Mouse (Mus musculus): Measurements from ENCODE around the gene Rnf114. TPM values are rescaled to one million over a fixed set of nuclear protein-coding genes. Genes with fewer than 3 reads are reported as not detected.

The Rnf114 gene
- polyA plus RNA-seq, 1 experiment from 2014 or later = 94.4 TPM

DNA sequence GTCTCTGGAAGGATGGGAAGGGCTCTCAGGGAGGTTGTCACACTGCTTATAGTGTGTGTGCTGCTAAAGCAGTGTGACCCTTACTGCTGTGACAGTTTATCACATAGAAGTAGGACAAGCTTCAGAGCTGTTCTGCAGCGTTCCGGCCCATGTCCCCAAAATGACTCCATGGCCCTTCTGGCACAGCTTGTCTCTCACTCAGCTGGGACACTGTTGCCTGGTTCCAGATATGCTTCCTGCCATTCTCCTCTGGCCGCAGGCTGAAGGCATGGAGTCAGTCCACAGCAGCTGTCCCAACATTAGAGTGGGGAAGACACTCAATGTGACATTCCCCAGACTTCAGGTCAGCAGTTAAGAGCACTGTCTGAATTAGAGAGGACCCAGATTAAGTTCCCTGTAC lies 33.9 kb upstream of the Rnf114 start:
- Histone ChIP-seq H3K4me1 (no peaks in the 10 kb centered on the region), H3K36me3 (peaks cover 76% of the 10 kb centered on the region), H3K4me2 (replicated peaks) (no peak overlapping the region), H3K9ac (no peak overlapping the region), H3K27me3 (no peaks in the 10 kb centered on the region), H3K4me3 (no peak overlapping the region), H3K27ac (no peak overlapping the region), H3K9me3 (no peaks in the 10 kb centered on the region)
- WGBS = 88% methylated on average over 3 of the region's 3 CpGs
- ATAC-seq (ENCODE audit: insufficient number of reproducible peaks, insufficient read depth, low FRiP score, low TSS enrichment) = no peak

DNA sequence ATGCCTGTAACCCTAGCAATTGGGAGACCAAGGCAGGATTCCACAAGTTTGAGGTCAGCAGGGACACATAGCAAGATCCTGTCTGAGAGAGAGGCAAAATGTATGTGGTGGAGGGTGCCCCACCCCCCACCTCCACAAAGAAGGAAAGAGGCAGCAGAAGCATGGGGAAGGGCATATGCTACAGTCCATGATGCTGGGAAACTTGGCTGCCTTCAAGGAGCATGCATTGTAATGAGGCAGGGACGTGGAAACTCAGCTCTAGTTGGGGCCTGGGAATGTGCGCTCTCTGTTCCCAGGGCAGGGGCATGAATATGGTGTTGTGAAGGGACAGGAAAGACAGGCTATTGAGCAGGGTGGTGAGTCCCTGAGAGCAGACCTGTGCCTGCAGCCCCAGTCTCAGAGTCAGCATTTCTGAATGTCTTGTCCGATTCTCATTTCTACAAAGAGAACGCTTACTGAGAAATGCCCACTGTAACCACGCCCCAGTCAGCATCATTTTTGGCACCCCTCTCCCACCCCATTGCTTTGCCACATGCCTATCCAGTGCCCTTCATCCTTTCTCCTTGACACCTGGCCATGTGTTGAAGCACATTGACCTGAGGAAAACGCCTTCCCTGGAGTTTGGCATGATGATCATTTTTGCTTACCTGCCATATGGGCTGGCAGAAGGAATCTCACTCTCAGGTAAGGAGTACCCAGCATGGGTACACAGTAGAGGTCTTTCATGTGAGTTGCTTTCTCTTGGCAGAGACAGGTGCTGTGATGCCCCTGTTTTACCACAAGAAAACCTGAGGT lies 33.2 kb upstream of the Rnf114 start:
- peaks cover 68% of the 10 kb centered on the region for H3K36me3 ChIP-seq
- ATAC-seq (ENCODE audit: insufficient number of reproducible peaks, insufficient read depth, low FRiP score, low TSS enrichment) = no peak
- WGBS = 93% methylated on average over 6 of the region's 6 CpGs

DNA sequence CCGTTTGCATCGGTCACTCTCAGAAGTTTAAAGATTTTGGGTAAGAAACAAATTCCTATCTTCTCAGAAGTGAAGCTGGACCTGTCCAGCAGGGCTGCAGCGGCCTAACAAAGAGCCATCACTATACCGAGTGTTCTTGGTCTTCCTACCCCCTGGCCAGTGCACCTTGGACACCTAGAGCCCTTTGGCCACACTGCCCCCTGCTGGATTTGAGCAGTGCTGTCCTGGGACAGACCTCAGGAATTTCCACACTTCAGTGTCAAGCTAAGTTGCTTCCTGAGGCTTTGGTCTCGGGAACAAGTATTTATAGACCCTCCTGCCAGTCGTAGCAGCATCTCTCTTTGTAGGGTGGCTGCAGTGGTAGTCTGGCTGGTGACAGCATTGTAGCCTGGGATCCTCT lies 29.5 kb upstream of the Rnf114 start:
- no peaks in the 10 kb centered on the region for H3K27me3 ChIP-seq
- H3K9me3 ChIP-seq = no peaks in the 10 kb centered on the region
- 69% methylated on average over 6 of the region's 6 CpGs for WGBS
- no peaks in the 10 kb centered on the region for H3K4me1 ChIP-seq
- H3K4me2 ChIP-seq (replicated peaks) = no peak overlapping the region
- no peak overlapping the region for H3K4me3 ChIP-seq
- peaks cover 56% of the 10 kb centered on the region for H3K36me3 ChIP-seq
- no peak overlapping the region for H3K9ac ChIP-seq
- no peak overlapping the region for H3K27ac ChIP-seq
- ATAC-seq (ENCODE audit: insufficient number of reproducible peaks, insufficient read depth, low FRiP score, low TSS enrichment) = no peak

More for the DNA sequence above, 33.2 kb upstream of the Rnf114 start:
- Histone ChIP-seq H3K4me1 (no peaks in the 10 kb centered on the region), H3K27me3 (no peaks in the 10 kb centered on the region), H3K4me3 (no peak overlapping the region), H3K27ac (no peak overlapping the region), H3K4me2 (replicated peaks) (no peak overlapping the region), H3K9me3 (no peaks in the 10 kb centered on the region), H3K9ac (no peak overlapping the region)

DNA sequence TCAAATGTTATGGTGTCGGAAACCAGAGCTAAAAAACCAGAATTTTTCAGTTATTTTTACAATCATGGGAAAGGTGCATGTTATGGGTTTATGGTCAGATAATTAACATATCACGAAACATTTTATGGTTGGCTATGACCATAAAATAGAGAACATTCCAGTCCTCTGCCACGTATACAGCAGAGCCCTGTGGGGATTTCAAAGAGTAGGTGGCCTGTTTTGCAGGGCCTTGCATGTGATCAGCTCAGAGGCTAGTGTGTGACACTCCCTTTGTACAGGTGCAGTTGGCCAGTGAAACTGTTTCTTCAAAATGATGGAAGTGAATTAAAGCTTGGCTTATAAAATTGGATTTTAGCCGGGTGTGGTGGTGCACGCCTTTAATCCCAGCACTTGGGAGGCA lies 28.6 kb upstream of the Rnf114 start:
- no peaks in the 10 kb centered on the region for H3K27me3 ChIP-seq
- WGBS = 93% methylated on average over 5 of the region's 5 CpGs
- H3K27ac ChIP-seq = no peak overlapping the region
- no peak overlapping the region for H3K4me3 ChIP-seq
- H3K36me3 ChIP-seq = peaks cover 55% of the 10 kb centered on the region
- H3K9me3 ChIP-seq = no peaks in the 10 kb centered on the region
- no peaks in the 10 kb centered on the region for H3K4me1 ChIP-seq
- ATAC-seq (ENCODE audit: insufficient number of reproducible peaks, insufficient read depth, low FRiP score, low TSS enrichment) = no peak
- H3K9ac ChIP-seq = no peak overlapping the region
- no peak overlapping the region for H3K4me2 ChIP-seq (replicated peaks)

DNA sequence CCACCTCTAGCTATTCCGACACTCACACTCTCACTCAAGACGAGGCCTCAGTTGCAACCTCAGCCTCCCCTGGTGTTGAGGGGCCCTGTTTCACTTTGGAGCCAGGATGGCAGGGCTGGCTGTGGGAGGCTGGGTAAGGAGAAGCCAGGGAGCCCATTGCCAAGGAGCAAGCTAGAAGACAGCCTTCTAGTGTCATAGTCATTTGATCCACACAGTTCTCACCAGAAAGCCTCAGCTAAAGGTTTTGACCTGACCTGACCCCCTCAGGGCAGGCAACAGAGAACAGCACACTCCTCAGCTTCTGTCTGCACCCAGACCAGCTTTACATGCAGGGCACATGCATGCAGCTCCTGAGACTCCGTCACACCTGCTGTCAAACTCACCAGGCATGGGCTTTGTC lies 26.5 kb upstream of the Rnf114 start:
- H3K9me3 ChIP-seq = no peaks in the 10 kb centered on the region
- WGBS = 82% methylated on average over 3 of the region's 3 CpGs
- H3K9ac ChIP-seq = no peak overlapping the region
- no peak overlapping the region for H3K4me2 ChIP-seq (replicated peaks)
- no peaks in the 10 kb centered on the region for H3K4me1 ChIP-seq
- H3K27me3 ChIP-seq = no peaks in the 10 kb centered on the region
- ATAC-seq (ENCODE audit: insufficient number of reproducible peaks, insufficient read depth, low FRiP score, low TSS enrichment) = no peak
- H3K4me3 ChIP-seq = no peak overlapping the region
- H3K27ac ChIP-seq = no peak overlapping the region
- H3K36me3 ChIP-seq = peaks cover 56% of the 10 kb centered on the region

DNA sequence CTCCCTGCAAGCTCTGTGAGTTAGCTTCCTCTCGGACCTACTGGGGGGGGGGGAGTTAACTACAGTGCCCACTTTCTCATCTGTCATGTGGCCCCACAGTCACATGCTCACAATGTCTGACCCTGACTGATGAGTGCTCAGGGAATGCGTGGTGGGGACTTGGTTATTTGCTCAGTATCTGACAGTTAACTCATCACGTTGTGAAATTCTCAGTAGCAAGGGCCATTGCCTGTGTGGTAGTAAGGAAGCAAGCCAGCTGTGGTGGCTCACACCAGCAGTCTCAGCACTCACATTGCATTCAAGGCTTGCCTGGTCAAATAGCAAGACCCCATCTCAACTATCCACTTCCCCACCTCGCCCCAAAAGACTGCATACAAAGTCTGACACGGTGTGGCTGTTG lies 25.2 kb upstream of the Rnf114 start:
- Histone ChIP-seq H3K9me3 (no peaks in the 10 kb centered on the region), H3K4me3 (no peak overlapping the region), H3K4me2 (replicated peaks) (no peak overlapping the region), H3K4me1 (no peaks in the 10 kb centered on the region), H3K27ac (no peak overlapping the region), H3K27me3 (no peaks in the 10 kb centered on the region), H3K9ac (no peak overlapping the region), H3K36me3 (peaks cover 61% of the 10 kb centered on the region)
- WGBS = 81% methylated on average over 5 of the region's 5 CpGs
- ATAC-seq (ENCODE audit: insufficient number of reproducible peaks, insufficient read depth, low FRiP score, low TSS enrichment) = no peak

DNA sequence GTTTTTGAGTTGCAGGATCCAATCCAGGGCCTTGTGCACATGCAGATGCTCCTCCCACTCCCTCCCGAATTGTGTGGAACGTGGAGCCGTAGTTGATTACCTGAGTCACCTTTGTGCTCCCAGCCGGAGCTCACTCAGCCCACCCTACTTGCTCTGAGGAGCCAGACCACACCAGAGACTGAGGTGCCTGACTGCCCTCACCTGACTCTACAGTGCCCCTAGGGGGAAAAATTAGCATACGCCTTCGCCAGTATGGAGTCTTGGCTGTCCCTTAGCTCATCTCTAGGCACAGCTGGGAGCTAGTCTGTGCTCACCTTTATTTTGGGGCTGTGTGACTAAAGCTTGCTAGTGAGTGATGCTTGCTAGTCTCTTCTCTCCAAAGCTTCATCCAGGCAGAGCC lies 24.0 kb upstream of the Rnf114 start:
- ATAC-seq (ENCODE audit: insufficient number of reproducible peaks, insufficient read depth, low FRiP score, low TSS enrichment) = no peak
- Histone ChIP-seq H3K9me3 (no peaks in the 10 kb centered on the region), H3K27ac (no peak overlapping the region), H3K4me3 (no peak overlapping the region), H3K9ac (no peak overlapping the region), H3K36me3 (peaks cover 73% of the 10 kb centered on the region), H3K4me2 (replicated peaks) (no peak overlapping the region), H3K4me1 (no peaks in the 10 kb centered on the region), H3K27me3 (no peaks in the 10 kb centered on the region)
- WGBS = 78% methylated on average over 6 of the region's 6 CpGs

DNA sequence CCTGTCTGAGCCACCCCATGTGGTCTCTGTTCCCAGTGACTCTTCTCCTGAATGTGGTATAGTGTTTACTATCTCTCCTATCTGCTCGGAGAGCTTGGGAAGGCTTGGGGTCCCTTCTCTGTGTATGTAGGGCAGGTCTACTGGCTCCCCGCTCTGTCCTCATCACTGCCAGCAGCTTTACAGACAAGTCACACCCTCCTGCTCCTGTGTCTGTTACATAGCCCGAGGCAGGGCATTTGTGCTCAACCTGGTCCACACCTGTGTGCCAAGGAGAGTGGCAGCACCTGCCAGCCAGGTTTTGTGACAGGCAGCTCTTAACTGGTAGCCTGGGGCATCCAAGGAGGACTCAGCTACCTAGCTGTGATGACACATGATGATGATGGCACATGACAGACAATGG lies 21.8 kb upstream of the Rnf114 start:
- no peaks in the 10 kb centered on the region; the same call in 1 of the 2 replicates for H3K4me1 ChIP-seq
- 80% methylated on average over 3 of the region's 3 CpGs for WGBS
- no peak overlapping the region for H3K4me2 ChIP-seq (replicated peaks)
- no peaks in the 10 kb centered on the region for H3K9me3 ChIP-seq
- peaks cover 81% of the 10 kb centered on the region for H3K36me3 ChIP-seq
- H3K27ac ChIP-seq = no peak overlapping the region
- H3K4me3 ChIP-seq = no peak overlapping the region
- no peak overlapping the region for H3K9ac ChIP-seq
- H3K27me3 ChIP-seq = no peaks in the 10 kb centered on the region
- no peak for ATAC-seq (ENCODE audit: insufficient number of reproducible peaks, insufficient read depth, low FRiP score, low TSS enrichment)

DNA sequence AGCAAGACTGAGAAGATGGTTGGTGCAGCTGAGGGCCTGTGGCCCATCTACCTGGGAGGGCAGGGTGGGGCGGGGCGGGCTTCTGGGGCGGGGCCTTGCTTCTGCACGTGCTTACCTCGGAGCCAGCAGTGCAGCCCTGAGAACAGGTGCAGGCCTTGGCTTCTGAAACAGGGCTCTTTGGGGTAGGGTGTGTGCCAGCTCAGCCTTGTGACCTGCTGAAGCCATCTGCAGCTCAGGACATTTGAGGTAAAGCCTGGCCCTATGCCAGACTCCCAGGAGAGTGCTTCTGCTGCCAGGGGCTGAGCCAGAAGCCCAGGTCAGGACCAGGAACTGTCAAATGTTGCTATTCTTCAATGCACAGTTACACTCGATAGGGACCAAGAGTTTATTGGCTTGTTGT lies 20.9 kb upstream of the Rnf114 start:
- H3K36me3 ChIP-seq = peaks cover 71% of the 10 kb centered on the region
- WGBS = 86% methylated on average over 6 of the region's 6 CpGs
- ATAC-seq (ENCODE audit: insufficient number of reproducible peaks, insufficient read depth, low FRiP score, low TSS enrichment) = no peak

DNA sequence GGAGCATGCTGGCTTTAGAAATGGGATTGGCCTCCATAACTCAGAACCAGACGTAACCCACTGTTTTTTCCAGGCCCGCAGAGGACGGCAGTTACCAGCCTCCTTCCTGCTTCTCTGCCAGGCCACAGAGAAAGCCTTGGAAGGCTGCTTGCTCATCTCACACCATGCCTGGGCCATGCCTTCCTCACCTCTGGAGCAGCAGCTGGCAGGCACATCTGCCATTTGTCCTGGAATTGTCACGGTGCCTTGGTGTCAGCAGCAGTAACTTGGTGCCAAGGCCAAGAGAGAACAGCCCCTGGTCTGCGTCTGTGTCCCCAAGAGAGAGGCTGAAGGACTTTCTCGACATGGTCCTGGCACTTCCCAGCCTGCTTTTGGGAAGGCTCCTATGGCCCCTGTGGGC lies 18.2 kb upstream of the Rnf114 start:
- no peak for ATAC-seq (ENCODE audit: insufficient number of reproducible peaks, insufficient read depth, low FRiP score, low TSS enrichment)
- peaks cover 64% of the 10 kb centered on the region for H3K36me3 ChIP-seq
- no peak overlapping the region for H3K4me2 ChIP-seq (replicated peaks)
- no peak overlapping the region for H3K9ac ChIP-seq
- H3K4me3 ChIP-seq = no peak overlapping the region
- no peaks in the 10 kb centered on the region for H3K27me3 ChIP-seq
- H3K27ac ChIP-seq = no peak overlapping the region
- peaks cover 13% of the 10 kb centered on the region for H3K4me1 ChIP-seq
- 91% methylated on average over 6 of the region's 6 CpGs for WGBS
- H3K9me3 ChIP-seq = no peaks in the 10 kb centered on the region

More for the DNA sequence above, 20.9 kb upstream of the Rnf114 start:
- H3K9me3 ChIP-seq = no peaks in the 10 kb centered on the region
- no peak overlapping the region for H3K4me2 ChIP-seq (replicated peaks)
- no peak overlapping the region for H3K9ac ChIP-seq
- H3K4me1 ChIP-seq = peaks cover 9% of the 10 kb centered on the region
- no peak overlapping the region for H3K4me3 ChIP-seq
- H3K27ac ChIP-seq = no peak overlapping the region
- H3K27me3 ChIP-seq = no peaks in the 10 kb centered on the region

DNA sequence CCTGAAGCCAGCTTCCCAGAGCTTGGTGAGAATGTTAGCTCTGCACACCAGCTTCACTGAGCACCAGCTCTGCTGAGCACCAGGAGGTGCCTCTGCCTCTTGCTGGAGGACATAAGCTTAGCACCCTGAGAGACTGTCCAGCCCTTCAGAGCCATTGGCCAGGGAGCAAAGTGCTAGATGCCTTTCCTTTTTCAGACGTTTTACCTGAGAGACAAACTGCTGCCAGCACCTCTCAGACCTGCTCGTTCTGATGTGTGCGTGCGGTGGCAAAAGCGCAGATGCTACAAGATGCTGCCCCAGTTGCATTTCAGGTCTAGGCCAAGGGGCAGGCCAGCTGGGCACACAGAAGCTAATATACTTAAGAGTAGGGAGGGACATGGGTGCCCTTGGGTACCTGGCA lies 16.8 kb upstream of the Rnf114 start:
- Histone ChIP-seq H3K9me3 (no peaks in the 10 kb centered on the region), H3K9ac (peak overlapping the region; percentile 34; the same call in 1 of the 2 replicates), H3K4me3 (no peak overlapping the region), H3K27me3 (no peaks in the 10 kb centered on the region), H3K36me3 (peaks cover 50% of the 10 kb centered on the region), H3K4me2 (replicated peaks) (no peak overlapping the region), H3K4me1 (peaks cover 13% of the 10 kb centered on the region), H3K27ac (peak overlapping the region; percentile 73)
- 70% methylated on average over 5 of the region's 5 CpGs for WGBS
- no peak for ATAC-seq (ENCODE audit: insufficient number of reproducible peaks, insufficient read depth, low FRiP score, low TSS enrichment)

DNA sequence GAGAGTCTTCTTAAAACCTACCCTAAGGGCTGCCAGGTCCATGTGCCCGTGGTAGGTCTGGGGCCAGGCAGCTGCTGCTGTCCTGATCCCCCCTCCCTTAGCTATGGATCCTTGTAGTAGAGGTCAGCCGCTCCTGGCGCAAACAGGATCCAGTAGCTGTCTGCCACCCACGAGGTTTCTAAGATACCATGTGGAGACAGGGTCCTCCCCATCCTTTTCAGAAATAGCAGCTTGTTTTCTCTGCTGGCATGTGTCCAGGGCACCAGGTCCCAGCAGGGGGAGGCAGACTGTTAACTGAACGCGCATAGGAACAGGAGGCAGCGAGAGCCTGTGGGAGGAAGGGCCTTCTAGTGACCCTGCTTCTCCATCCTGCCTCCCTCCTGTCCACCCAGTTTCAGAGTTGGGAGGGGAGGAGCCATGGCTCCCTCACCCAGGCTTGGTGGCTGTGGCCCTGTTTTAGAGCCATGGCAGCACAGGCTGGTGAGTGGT lies 16.2 kb upstream of the Rnf114 start:
- no peaks in the 10 kb centered on the region for H3K9me3 ChIP-seq
- H3K27me3 ChIP-seq = no peaks in the 10 kb centered on the region
- no peak overlapping the region for H3K4me2 ChIP-seq (replicated peaks)
- H3K4me3 ChIP-seq = no peak overlapping the region
- H3K9ac ChIP-seq = peak overlapping the region; percentile 34
- H3K27ac ChIP-seq = peak overlapping the region; percentile 73
- H3K36me3 ChIP-seq = peaks cover 44% of the 10 kb centered on the region
- 34% methylated on average over 7 of the region's 7 CpGs for WGBS
- 0 out of 2 replicates have a peak, but pooled peaks have one; percentile 18 for ATAC-seq (ENCODE audit: insufficient number of reproducible peaks, insufficient read depth, low FRiP score, low TSS enrichment)
- H3K4me1 ChIP-seq = peaks cover 13% of the 10 kb centered on the region
